In genomic region chr14:118713869-118714268, GRCm38 (mm10) we compare ENCODE assay signal across 11 mouse cellular contexts. TPM values are rescaled to one million over a fixed set of nuclear protein-coding genes. Genes with fewer than 3 reads are reported as not detected.
DNase-seq lines count a peak whose midpoint lies in the region; ATAC-seq lines count a peak whose summit lies in the region.
"Had no signal": no experiment of that assay in that cellular context is flagged by ENCODE, and none has a peak within 500 bp of the region (broad histone marks: within the 10 kb centered on the region; RNA-seq: fewer than 3 reads in every experiment).

No protein-coding gene starts in this region.

- H3K36me3 ChIP-seq in embryonic facial prominence, embryonic 12.5 days: no peaks in the 10 kb centered on the region
- no peaks in the 10 kb centered on the region for H3K36me3 ChIP-seq in hindbrain, embryonic 16.5 days (ENCODE audit: control insufficient read depth, insufficient read depth, low read length)
- H3K36me3 ChIP-seq in midbrain, embryonic 15.5 days (replicated peaks): no peaks in the 10 kb centered on the region

- H3K4me2 ChIP-seq in embryonic facial prominence, embryonic 12.5 days (replicated peaks): peak overlapping the region; percentile 53
- H3K4me2 ChIP-seq in hindbrain, embryonic 16.5 days (ENCODE audit: low read length): peak overlapping the region; percentile 80
- peak overlapping the region; percentile 66 for H3K4me2 ChIP-seq in midbrain, embryonic 15.5 days

- H3K27me3 ChIP-seq in embryonic facial prominence, embryonic 12.5 days: 0 out of 2 replicates have a peak, but pooled peaks cover 3% of the 10 kb centered on the region
- H3K27me3 ChIP-seq in hindbrain, embryonic 16.5 days (replicated peaks; ENCODE audit: control insufficient read depth, insufficient read depth, low read length): no peaks in the 10 kb centered on the region
- no peaks in the 10 kb centered on the region; the same call in 1 of the 2 replicates for H3K27me3 ChIP-seq in midbrain, embryonic 15.5 days (replicated peaks)

- no peak overlapping the region for H3K9ac ChIP-seq in embryonic facial prominence, embryonic 12.5 days
- H3K9ac ChIP-seq in hindbrain, embryonic 16.5 days (ENCODE audit: low read depth, low read length): peak overlapping the region; percentile 58
- peak overlapping the region; percentile 12; the same call in 1 of the 2 replicates for H3K9ac ChIP-seq in midbrain, embryonic 15.5 days
- H3K9ac ChIP-seq: liver, embryonic 14.5 days had no signal

- peaks cover 17% of the 10 kb centered on the region for H3K4me1 ChIP-seq in embryonic facial prominence, embryonic 12.5 days
- peaks cover 18% of the 10 kb centered on the region for H3K4me1 ChIP-seq in hindbrain, embryonic 16.5 days (ENCODE audit: control insufficient read depth, insufficient read depth, low read depth, low read length)
- peaks cover 22% of the 10 kb centered on the region for H3K4me1 ChIP-seq in midbrain, embryonic 15.5 days

- no peaks in the 10 kb centered on the region for H3K9me3 ChIP-seq in embryonic facial prominence, embryonic 12.5 days
- no peaks in the 10 kb centered on the region for H3K9me3 ChIP-seq in hindbrain, embryonic 16.5 days (ENCODE audit: control insufficient read depth, low read length)
- no peaks in the 10 kb centered on the region for H3K9me3 ChIP-seq in midbrain, embryonic 15.5 days

- ATAC-seq in embryonic facial prominence, embryonic 12.5 days (ENCODE audit: insufficient number of reproducible peaks, insufficient read depth, low FRiP score, low TSS enrichment): no peak
- 0 out of 2 replicates have a peak, but pooled peaks have one; percentile 8 for ATAC-seq in hindbrain, embryonic 16.5 days
- ATAC-seq in midbrain, embryonic 15.5 days (replicated peaks): no peak

- peak; percentile 16 for DNase-seq in kidney, adult 9 months
- DNase-seq in kidney, postnatal 14 days: no peak
- no peak for DNase-seq in urinary bladder, postnatal 14 days (ENCODE audit: low spot score)
- no peak for DNase-seq in layer of hippocampus, postnatal 25 days (ENCODE audit: extremely low spot score in 1 of 2, low spot score in 1 of 2)
- no peak for DNase-seq in testis, postnatal 14 days (ENCODE audit: low spot score)
- DNase-seq: gastrocnemius, postnatal 36 days; right cerebral cortex, postnatal 25 days had no signal

- peak overlapping the region; percentile 25 for H3K4me3 ChIP-seq in embryonic facial prominence, embryonic 12.5 days
- H3K4me3 ChIP-seq in hindbrain, embryonic 16.5 days (ENCODE audit: low read length): peak overlapping the region; percentile 42
- H3K4me3 ChIP-seq in midbrain, embryonic 15.5 days: peak overlapping the region; percentile 29

- no peak overlapping the region for H3K27ac ChIP-seq in embryonic facial prominence, embryonic 12.5 days
- H3K27ac ChIP-seq in hindbrain, embryonic 16.5 days (ENCODE audit: low read depth, low read length): no peak overlapping the region
- no peak overlapping the region for H3K27ac ChIP-seq in midbrain, embryonic 15.5 days
- H3K27ac ChIP-seq: liver, embryonic 14.5 days had no signal

- WGBS in embryonic facial prominence, embryonic 12.5 days: 8% methylated on average over 8 of the region's 8 CpGs
- WGBS in hindbrain, embryonic 16.5 days: 8% methylated on average over 8 of the region's 8 CpGs
- WGBS in midbrain, embryonic 15.5 days: 9% methylated on average over 8 of the region's 8 CpGs

RNA-seq across cellular contexts. Expression of gene Abcc4, which starts 7.8 kb away (rescaled TPM):
- 2.3 and 2.8 TPM in 2 replicates for polyA plus RNA-seq in embryonic facial prominence, embryonic 12.5 days (2016; fragmentation: Nextera tagmentation; extraction: Ambion mirVana)
- 2.5 and 2.6 TPM in 2 replicates for polyA plus RNA-seq in hindbrain, embryonic 16.5 days (2015; fragmentation: Nextera tagmentation; extraction: Ambion mirVana)
- 1.6 and 1.8 TPM in 2 replicates for polyA plus RNA-seq in midbrain, embryonic 15.5 days (2015; fragmentation: Nextera tagmentation; extraction: Ambion mirVana)
- total RNA-seq in layer of hippocampus, postnatal 25 days (2021): 1 to 10 TPM; 7.7 to 9.2 TPM
